Mouse (Mus musculus): ENCODE data around the gene Bsn. TPM values are rescaled to one million over a fixed set of nuclear protein-coding genes. Genes with fewer than 3 reads are reported as not detected.
A peak's percentile ranks its signal among the peaks of the same experiment; 100 is the strongest.

Bsn gene
- total RNA-seq, 4 experiments from 2014 or later, result 0.02 to 0.07 (median 0.04) TPM

- no peak for DNase-seq (ENCODE audit: low spot score in 2 of 2)
These were observed 135.1 kb downstream of the Bsn start for GRCm38 (mm10) chr9:108055061-108055460.

- DNase-seq (ENCODE audit: low spot score in 2 of 2), result peak in 1 of 2 experiments; percentile 6
These were observed 135.7 kb downstream of the Bsn start for GRCm38 (mm10) chr9:108054331-108055040.

GRCm38 (mm10) chr9:108053665-108054225 lies 136.4 kb downstream of the Bsn start:
- DNase-seq (ENCODE audit: low spot score in 2 of 2), result peak in 1 of 2 experiments; percentile 20

- peak; percentile 97 to 98 for DNase-seq (ENCODE audit: low spot score in 2 of 2)
These were observed 137.1 kb downstream of the Bsn start, which contains the start of gene Amigo3 for GRCm38 (mm10) chr9:108052885-108053664. TSS of gene Amigo3 (plus strand) at chr9:108053159.

- peak in 1 of 2 experiments; percentile 3 for DNase-seq (ENCODE audit: low spot score in 2 of 2)
These were observed 137.8 kb downstream of the Bsn start for GRCm38 (mm10) chr9:108052411-108052810.

- no peak for DNase-seq (ENCODE audit: low spot score in 2 of 2)
These were observed 138.3 kb downstream of the Bsn start for GRCm38 (mm10) chr9:108051931-108052220.

GRCm38 (mm10) chr9:108051184-108051930 lies 138.8 kb downstream of the Bsn start:
- peak in 1 of 2 experiments; percentile 2 for DNase-seq (ENCODE audit: low spot score in 2 of 2)

- no peak for DNase-seq (ENCODE audit: low spot score in 2 of 2)
These were observed 140.5 kb downstream of the Bsn start for GRCm38 (mm10) chr9:108049561-108050251.

GRCm38 (mm10) chr9:108049016-108049455 lies 141.1 kb downstream of the Bsn start, which contains the start of gene Gmppb:
TSS of gene Gmppb (plus strand) at chr9:108049242.
- peak; percentile 88 to 95 for DNase-seq (ENCODE audit: low spot score in 2 of 2)

GRCm38 (mm10) chr9:108048566-108048955 lies 141.6 kb downstream of the Bsn start:
- peak in 1 of 2 experiments; percentile 10 for DNase-seq (ENCODE audit: low spot score in 2 of 2)

- peak in 1 of 2 experiments; percentile 3 for DNase-seq (ENCODE audit: low spot score in 2 of 2)
These were observed 142.3 kb downstream of the Bsn start for GRCm38 (mm10) chr9:108047601-108048565.

- peak in 1 of 2 experiments; percentile 9 for DNase-seq (ENCODE audit: low spot score in 2 of 2)
These were observed 143.6 kb downstream of the Bsn start for GRCm38 (mm10) chr9:108046582-108046981.

Small RNAs within 50 kb of the gene (microRNA-seq; reads per million reads assigned to microRNA genes)
- not detected for gene Gm47303
- gene Mir7088, result not detected

Other genes with a start within 250 kb of the Bsn start
- 1 to 10 TPM in 1 of 4 experiments, under 1 TPM in 3; 0.47 to 1.6 (median 0.57) TPM for gene Traip, start 240.2 kb downstream of the Bsn start, total RNA-seq (2022)
- 1 to 10 TPM; 2.2 to 2.7 (median 2.5) TPM for gene Uba7, start 214.9 kb downstream of the Bsn start, total RNA-seq (2022)
- gene Gm20661, start 207.3 kb downstream of the Bsn start, total RNA-seq (2022), result not detected
- 1 to 10 TPM; 1.3 to 2.5 (median 2.0) TPM for gene Inka1, start 204.5 kb downstream of the Bsn start, total RNA-seq (2022)
- gene Cdhr4, start 197.9 kb downstream of the Bsn start, total RNA-seq (2022), result not detected
- gene Gm20662, start 194.0 kb downstream of the Bsn start, total RNA-seq (2022), result 1 to 10 TPM in 3 of 4 experiments, not detected in 1; 1.3 to 1.9 (median 1.3) TPM
- gene Ip6k1, start 187.9 kb downstream of the Bsn start, total RNA-seq (2022), result 10 to 100 TPM; 19.7 to 22.9 (median 21.3) TPM
- gene Gmppb, start 141.1 kb downstream of the Bsn start, total RNA-seq (2022), result 1 to 10 TPM; 4.3 to 6.2 (median 4.8) TPM
- gene Amigo3, start 137.2 kb downstream of the Bsn start, total RNA-seq (2022), result 1 to 10 TPM in 3 of 4 experiments, under 1 TPM in 1; 0.80 to 2.2 (median 1.5) TPM
- under 1 TPM in 1 of 4 experiments, not detected in 3; 0.40 TPM for gene Mst1, start 109.9 kb downstream of the Bsn start, total RNA-seq (2022)
- gene Rnf123, start 107.0 kb downstream of the Bsn start, total RNA-seq (2022), result 100 to 1,000 TPM; 137 to 185 (median 161) TPM
- gene Apeh, start 95.8 kb downstream of the Bsn start, total RNA-seq (2022), result 10 to 100 TPM; 29.4 to 43.5 (median 33.6) TPM
- gene Dag1, start 73.6 kb upstream of the Bsn start, total RNA-seq (2022), result 100 to 1,000 TPM; 159 to 203 (median 172) TPM
- gene Nicn1, start 100.0 kb upstream of the Bsn start, total RNA-seq (2022), result 10 to 100 TPM in 3 of 4 experiments, 1 to 10 TPM in 1; 8.0 to 13.5 (median 12.4) TPM
- 1 to 10 TPM in 1 of 4 experiments, under 1 TPM in 3; 0.32 to 1.3 (median 0.54) TPM for gene Amt, start 106.5 kb upstream of the Bsn start, total RNA-seq (2022)
- gene Rhoa, start 115.7 kb upstream of the Bsn start, total RNA-seq (2022), result 100 to 1,000 TPM in 2 of 4 experiments, 10 to 100 TPM in 2; 87.6 to 104 (median 99.6) TPM
- 10 to 100 TPM; 30.8 to 37.3 (median 34.3) TPM for gene Tcta, start 115.8 kb upstream of the Bsn start, total RNA-seq (2022)
- gene Gpx1, start 148.5 kb upstream of the Bsn start, total RNA-seq (2022), result 10 to 100 TPM; 66.3 to 72.7 (median 68.8) TPM
- 10 to 100 TPM; 72.7 to 90.9 (median 87.3) TPM for gene Usp4, start 157.5 kb upstream of the Bsn start, total RNA-seq (2022)
- gene 1700102P08Rik, start 202.4 kb upstream of the Bsn start, total RNA-seq (2022), result 1 to 10 TPM in 2 of 4 experiments, under 1 TPM in 2; 0.53 to 1.3 (median 0.97) TPM
- gene Ccdc36, start 238.1 kb upstream of the Bsn start, total RNA-seq (2022), result not detected
- gene BC048562, start 246.1 kb upstream of the Bsn start, total RNA-seq (2022), result not detected

Data from gastrocnemius, adult 8-10 months (tissue).